Mouse (Mus musculus) erythroblast, embryonic 14.5 days (primary cell): ENCODE results near the gene Rerg. TPM values are rescaled to one million over a fixed set of nuclear protein-coding genes. Genes with fewer than 3 reads are reported as not detected.
"Not testable (repeated sequence)": the region's sequence is repeated elsewhere in the genome, so short reads cannot be mapped to it uniquely, and the experiment has no call there.

Experiments
- H3K27me3 ChIP-seq: 2 replicates; pipeline ENCODE4 v1.6.1; 2012; ENCODE audit warnings: inconsistent platforms; ENCODE audit not compliant: control insufficient read depth
- H3K36me3 ChIP-seq: 2 replicates; pipeline ENCODE4 v1.6.1; 2012; ENCODE audit warnings: mild to moderate bottlenecking, inconsistent platforms; ENCODE audit not compliant: control insufficient read depth
- H3K4me1 ChIP-seq: 2 replicates; pipeline ENCODE4 v1.6.1; 2012; ENCODE audit warnings: inconsistent platforms; ENCODE audit not compliant: control insufficient read depth
- H3K4me3 ChIP-seq: replicated peaks from 2 replicates; pipeline ENCODE3; 2012; ENCODE audit warnings: moderate library complexity, mild to moderate bottlenecking, inconsistent platforms
- H3K9me3 ChIP-seq: 2 replicates; pipeline ENCODE4 v1.6.1; 2012; ENCODE audit warnings: low read length, inconsistent platforms, mixed read lengths; ENCODE audit not compliant: control insufficient read depth
- GATA1 ChIP-seq: IDR thresholded peaks from 2 replicates; pipeline ENCODE4 v1.6.1; 2012; ENCODE audit warnings: low read length, inconsistent platforms, mixed read lengths
- TAL1 ChIP-seq: IDR thresholded peaks from 3 replicates; pipeline ENCODE4 v1.6.1; 2012; ENCODE audit warnings: low read length, inconsistent platforms, mixed read lengths
- polyA plus RNA-seq: library from polyadenylated mRNA; stranded (reverse); fragments of >175 nt; gene quantifications from 2 replicates; pipeline ENCODE4 v1.2.3, GENCODE M21; 2012

Gene Rerg
- polyA plus RNA-seq, 1 experiment: not detected

DNA sequence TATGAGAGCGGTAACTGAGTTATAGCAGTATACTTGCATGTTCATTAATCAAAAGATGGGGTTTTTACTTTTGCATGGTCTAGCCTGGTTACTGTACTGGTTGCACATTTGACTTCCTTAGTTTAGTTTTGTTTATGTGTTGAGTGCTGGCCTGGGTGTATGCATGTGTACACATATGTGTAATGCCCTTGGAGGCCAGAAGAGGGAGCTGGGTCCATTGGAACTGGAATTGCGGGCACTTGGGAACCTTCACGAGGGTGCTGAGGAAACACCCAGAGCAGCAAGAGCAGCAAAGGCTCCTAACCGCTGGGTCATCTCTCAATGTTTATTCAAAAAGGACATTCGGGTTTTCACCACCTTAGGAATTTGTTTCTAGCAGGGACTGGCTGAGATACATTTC is 116.8 kb downstream of the Rerg start:
- peaks cover 9% of the 10 kb centered on the region for H3K9me3 ChIP-seq
- no peak overlapping the region for H3K4me3 ChIP-seq
- TF ChIP-seq TAL1: no peak
- no peak for TF ChIP-seq GATA1
- H3K4me1 ChIP-seq: no peaks in the 10 kb centered on the region
- H3K36me3 ChIP-seq: no peaks in the 10 kb centered on the region
- no peaks in the 10 kb centered on the region for H3K27me3 ChIP-seq

GRCm38 (mm10) chr6:137053006-137053405 is 117.3 kb downstream of the Rerg start:
- Histone ChIP-seq H3K36me3 (no peaks in the 10 kb centered on the region), H3K4me3 (no peak overlapping the region), H3K27me3 (no peaks in the 10 kb centered on the region), H3K4me1 (no peaks in the 10 kb centered on the region), H3K9me3 (peaks cover 11% of the 10 kb centered on the region)
- TF ChIP-seq GATA1: no peak
- TF ChIP-seq TAL1: no peak

DNA sequence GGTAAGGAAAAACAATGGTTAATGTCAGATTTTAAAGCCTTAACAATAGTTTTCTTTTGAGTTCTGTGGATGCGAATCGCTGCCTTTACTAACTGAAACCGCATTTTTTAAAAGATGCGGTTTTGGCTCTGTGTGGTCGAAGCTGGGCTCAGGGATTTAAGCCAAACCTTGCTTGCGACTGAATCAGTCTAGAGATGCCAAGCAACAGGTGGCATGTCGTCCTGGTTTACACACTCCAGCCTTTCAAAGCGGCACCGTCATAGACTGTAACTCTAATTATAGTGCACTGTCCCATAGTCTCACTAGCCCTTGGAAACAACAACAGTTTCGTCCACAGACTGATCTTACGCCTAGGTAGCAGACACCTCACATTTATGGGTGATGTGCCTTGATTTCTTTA is 123.3 kb downstream of the Rerg start:
- TF ChIP-seq GATA1 (no peak), TAL1 (no peak)
- no peaks in the 10 kb centered on the region for H3K4me1 ChIP-seq

DNA sequence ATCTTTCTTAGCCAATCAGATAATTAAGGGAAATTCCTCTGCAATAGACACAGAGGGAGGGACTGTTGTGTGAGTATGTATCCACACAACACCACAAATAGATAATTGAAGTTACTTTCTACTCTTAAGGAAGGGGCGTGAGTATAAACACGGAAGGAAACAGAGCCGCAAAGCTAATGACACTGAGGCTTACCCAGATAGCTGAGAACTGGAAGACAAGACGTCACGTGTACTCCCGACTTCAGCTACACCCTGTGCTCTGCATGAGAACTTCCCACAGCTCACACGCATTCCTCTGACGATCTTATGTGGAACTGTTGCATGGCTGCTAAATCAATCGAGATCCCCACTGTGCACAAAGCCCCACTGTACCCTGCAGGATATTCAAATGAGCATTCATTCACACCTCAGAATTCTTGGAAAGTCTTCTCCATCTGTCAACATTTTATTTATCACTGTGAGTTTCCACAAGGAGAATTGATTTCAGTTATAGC is 125.2 kb downstream of the Rerg start:
- TF ChIP-seq TAL1: no peak
- no peak for TF ChIP-seq GATA1
- Histone ChIP-seq H3K27me3 (no peaks in the 10 kb centered on the region), H3K4me3 (no peak overlapping the region), H3K4me1 (no peaks in the 10 kb centered on the region), H3K9me3 (peaks cover 30% of the 10 kb centered on the region), H3K36me3 (no peaks in the 10 kb centered on the region)

More for the DNA sequence above, 123.3 kb downstream of the Rerg start:
- no peaks in the 10 kb centered on the region for H3K36me3 ChIP-seq
- no peak overlapping the region for H3K4me3 ChIP-seq
- H3K9me3 ChIP-seq: peaks cover 30% of the 10 kb centered on the region
- H3K27me3 ChIP-seq: no peaks in the 10 kb centered on the region

DNA sequence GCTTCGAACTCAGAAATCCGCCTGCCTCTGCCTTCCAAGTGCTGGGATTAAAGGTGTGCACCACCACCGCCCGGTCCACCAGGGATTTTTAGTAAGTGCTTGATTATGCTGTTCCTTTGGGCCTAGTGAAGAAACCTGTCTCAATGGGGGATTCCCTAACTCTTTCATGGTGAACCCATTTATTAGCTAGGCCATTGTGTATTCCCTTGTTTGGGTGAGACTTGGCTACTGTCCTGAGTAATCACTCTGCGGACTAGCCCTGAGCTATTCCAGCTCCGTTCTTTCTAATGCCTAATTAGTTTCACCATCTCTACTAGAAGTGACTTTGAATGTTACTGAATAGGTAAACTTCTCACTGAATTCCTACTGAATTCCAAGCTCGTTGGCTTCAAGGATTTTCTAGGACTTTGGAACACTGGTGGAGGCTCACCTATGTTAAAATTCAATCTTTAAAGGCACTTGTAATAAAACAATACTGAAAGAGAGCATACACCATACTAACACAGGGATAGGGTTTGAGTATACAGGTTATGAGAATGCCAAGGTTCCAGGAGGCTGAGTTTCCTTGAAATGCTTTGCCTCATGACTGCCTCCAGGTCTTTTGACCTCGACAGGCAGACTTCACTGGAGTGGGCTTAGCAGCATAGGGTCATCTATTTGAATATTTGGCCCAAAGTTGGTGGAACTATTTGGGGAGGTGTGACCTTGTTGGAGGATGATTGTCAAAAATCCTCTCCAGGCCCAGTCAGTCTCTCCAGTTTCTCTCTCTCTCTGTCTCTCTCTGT is 134.5 kb downstream of the Rerg start:
- H3K27me3 ChIP-seq, H3K36me3 ChIP-seq, H3K4me3 ChIP-seq, H3K4me1 ChIP-seq: not testable (repeated sequence)
- peaks cover 12% of the 10 kb centered on the region for H3K9me3 ChIP-seq

- H3K4me3 ChIP-seq: no peak overlapping the region
- no peak for TF ChIP-seq GATA1
- no peak for TF ChIP-seq TAL1
- H3K4me1 ChIP-seq: no peaks in the 10 kb centered on the region
- H3K36me3 ChIP-seq: no peaks in the 10 kb centered on the region
- H3K9me3 ChIP-seq: peaks cover 9% of the 10 kb centered on the region
- H3K27me3 ChIP-seq: no peaks in the 10 kb centered on the region
Measured at GRCm38 (mm10) chr6:137030611-137031097, 139.6 kb downstream of the Rerg start.

- no peak for TF ChIP-seq TAL1
- no peak for TF ChIP-seq GATA1
- no peak overlapping the region for H3K4me3 ChIP-seq
- H3K36me3 ChIP-seq: no peaks in the 10 kb centered on the region
- H3K4me1 ChIP-seq: no peaks in the 10 kb centered on the region
- no peaks in the 10 kb centered on the region for H3K27me3 ChIP-seq
- peaks cover 9% of the 10 kb centered on the region for H3K9me3 ChIP-seq
Measured at GRCm38 (mm10) chr6:137029931-137030610, 140.2 kb downstream of the Rerg start.

DNA sequence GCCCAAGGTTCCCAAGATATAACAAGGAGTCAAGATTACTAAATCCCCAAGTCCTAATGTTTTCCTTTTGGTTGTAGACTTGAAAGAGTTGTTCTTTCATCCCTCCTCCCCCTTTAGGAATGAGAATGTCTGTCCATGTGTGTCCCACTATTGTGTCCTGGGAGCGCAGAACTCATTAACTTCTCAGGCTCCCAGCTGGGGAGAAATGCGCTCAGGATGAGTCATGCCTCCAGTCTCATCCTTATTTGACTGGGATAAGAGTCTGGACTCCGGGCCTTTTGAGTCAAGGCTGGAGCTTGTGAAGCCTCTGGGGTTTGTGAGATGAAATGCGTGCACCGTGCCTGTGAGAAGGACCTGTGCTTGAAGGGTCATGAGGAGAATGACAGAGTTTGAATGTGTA is 144.8 kb downstream of the Rerg start:
- Histone ChIP-seq H3K4me3 (no peak overlapping the region), H3K9me3 (no peaks in the 10 kb centered on the region), H3K4me1 (no peaks in the 10 kb centered on the region), H3K27me3 (no peaks in the 10 kb centered on the region), H3K36me3 (no peaks in the 10 kb centered on the region)
- TF ChIP-seq TAL1: no peak
- TF ChIP-seq GATA1: no peak

DNA sequence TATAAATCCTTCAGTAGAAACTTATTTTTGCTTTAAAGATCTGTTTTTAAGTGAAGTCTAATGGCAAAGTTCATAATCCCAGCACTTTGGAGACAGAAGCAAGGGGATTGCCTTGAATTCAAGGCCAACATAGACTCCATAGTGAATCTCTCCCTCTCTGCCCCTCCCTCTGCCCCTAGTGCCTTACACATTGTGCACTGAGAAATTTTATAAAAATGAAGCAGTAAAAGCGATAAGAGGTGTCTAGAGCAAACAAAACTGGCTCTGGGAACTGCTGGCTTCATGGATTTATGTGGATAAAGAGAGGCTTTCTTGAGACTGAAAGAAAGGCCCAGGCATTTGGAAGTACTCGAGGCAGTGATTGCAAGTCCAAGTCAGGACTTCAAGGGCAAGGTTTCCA is 145.8 kb downstream of the Rerg start:
- Histone ChIP-seq H3K4me1 (no peaks in the 10 kb centered on the region), H3K4me3 (no peak overlapping the region), H3K27me3 (no peaks in the 10 kb centered on the region), H3K9me3 (peaks cover 3% of the 10 kb centered on the region; the same call in 1 of the 2 replicates), H3K36me3 (no peaks in the 10 kb centered on the region)
- TF ChIP-seq TAL1: no peak
- TF ChIP-seq GATA1: no peak
